Mouse (Mus musculus): ENCODE data around the gene Stab2. TPM values are rescaled to one million over a fixed set of nuclear protein-coding genes. Genes with fewer than 3 reads are reported as not detected.

Gene Stab2
- total RNA-seq, 2 experiments from 2014 or later: 0.18 to 0.38 TPM

DNA sequence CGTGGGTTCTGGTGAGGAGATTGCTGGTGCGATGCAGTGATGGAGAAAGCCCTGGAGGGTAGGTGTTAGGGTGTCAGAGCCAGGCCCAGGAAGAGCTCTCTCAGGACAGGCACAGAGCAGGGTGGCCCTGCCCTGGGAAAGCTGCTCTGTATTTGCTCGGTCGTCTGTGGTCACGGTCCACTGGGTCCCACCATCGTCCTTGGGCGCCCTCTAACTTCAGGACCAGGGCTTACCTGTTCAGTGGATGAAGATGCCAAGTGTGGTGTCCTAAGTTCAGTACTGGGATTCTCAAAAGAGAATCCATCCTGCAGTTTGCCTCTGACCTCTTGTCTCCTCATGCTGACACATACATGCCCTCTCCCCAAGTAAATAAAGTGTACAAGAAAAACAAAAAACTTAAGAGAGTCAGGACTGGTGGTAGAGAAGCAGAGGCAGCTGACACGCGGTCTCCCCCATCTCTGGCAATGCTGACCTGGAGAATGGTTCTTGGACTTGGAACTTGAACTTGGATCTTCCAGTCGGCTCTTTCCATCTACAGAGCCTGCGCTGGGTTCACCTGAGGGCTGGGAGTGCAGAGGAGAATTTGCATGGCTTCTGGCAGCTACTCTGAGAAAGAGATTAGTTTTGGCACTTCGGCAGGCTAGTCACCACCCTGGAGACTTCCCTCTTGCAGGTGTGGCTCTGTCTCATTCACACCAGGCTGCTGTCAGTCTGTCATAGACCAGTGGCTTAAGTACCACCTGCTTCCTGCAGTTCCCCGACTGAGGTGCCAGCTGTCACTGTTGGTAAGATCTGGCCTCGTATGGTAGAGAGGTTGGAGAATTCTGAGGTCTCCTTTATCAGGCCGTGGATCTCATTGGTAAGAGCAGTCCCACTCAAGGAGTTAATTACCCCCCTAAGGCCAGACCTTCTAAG lies 179.3 kb downstream of the Stab2 start:
- no peak for DNase-seq (ENCODE audit: low spot score in 2 of 2)

- DNase-seq (ENCODE audit: low spot score in 2 of 2): no peak
Measured at GRCm38 (mm10) chr10:86826929-86827328, 180.9 kb downstream of the Stab2 start.

- DNase-seq (ENCODE audit: low spot score in 2 of 2): no peak
Measured at GRCm38 (mm10) chr10:86825871-86826522, 181.8 kb downstream of the Stab2 start.

DNA sequence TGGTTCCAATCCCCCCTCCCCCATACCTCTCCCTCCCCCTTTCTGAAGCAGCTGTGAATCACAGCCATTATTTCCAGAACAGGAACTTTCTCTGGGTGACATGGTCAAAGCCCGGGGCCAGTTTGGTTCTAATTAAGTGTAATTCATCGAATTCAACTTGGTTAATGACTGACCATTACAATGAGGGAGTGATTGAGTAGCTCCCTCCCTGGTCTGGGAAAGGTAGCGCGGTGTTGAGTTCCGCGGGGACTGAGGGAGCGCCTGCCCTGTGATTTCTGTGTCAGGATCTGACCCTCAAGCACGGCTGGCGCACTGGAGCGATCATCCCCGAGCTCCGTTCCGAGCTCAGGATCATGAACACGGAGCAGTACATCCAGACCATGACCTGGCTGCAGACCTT lies 183.0 kb downstream of the Stab2 start:
- DNase-seq (ENCODE audit: low spot score in 2 of 2): no peak

- DNase-seq (ENCODE audit: low spot score in 2 of 2): no peak
Measured at GRCm38 (mm10) chr10:86824093-86824492, 183.7 kb downstream of the Stab2 start.

DNA sequence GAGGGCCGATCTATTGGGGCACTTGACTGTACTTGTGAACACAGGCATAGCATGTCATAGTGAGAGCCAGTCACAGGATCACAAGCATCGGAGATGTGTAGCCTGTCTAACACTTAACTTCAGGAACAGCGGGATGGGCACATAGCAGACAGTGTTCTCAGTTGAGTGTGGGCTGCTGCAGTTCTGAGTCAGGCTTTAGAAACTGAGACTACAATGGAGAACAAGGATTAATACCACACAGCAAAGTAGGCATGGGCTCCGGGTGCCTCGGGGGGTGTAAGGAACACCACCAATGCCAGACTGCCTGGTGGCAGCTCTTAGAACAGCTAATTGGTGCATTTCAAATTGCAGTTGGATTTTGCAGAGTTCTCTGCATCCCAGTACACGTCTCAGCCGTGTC lies 186.8 kb downstream of the Stab2 start:
- DNase-seq (ENCODE audit: low spot score in 2 of 2): no peak

DNA sequence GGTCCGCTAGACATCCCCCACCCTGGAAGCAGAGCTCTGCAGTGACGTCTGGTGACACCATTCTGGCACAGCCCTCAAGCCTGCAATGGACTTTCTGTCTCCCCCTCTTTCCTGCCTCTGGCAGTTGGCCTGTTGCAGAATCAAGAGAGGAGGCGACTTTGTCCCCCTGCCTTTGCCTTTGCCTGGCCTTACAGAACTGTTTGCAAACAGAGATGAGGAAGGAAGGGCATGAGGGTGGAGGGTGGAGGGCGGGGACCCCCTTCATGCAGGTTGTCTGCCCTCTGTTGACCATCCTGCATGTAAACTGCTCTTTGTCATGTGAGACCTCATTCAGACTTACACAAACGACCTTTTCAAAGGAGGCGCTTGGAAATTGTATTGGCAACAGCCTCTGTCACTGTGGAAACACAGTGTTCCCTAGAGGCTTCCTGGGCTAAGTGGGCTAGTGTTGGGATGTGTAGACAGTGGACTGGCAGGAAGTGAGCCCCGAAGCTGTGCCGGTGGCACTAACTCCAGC lies 188.1 kb downstream of the Stab2 start:
- peak; percentile 55 to 65 for DNase-seq (ENCODE audit: low spot score in 2 of 2)

GRCm38 (mm10) chr10:86815133-86815532 lies 192.7 kb downstream of the Stab2 start:
- no peak for DNase-seq (ENCODE audit: low spot score in 2 of 2)

DNA sequence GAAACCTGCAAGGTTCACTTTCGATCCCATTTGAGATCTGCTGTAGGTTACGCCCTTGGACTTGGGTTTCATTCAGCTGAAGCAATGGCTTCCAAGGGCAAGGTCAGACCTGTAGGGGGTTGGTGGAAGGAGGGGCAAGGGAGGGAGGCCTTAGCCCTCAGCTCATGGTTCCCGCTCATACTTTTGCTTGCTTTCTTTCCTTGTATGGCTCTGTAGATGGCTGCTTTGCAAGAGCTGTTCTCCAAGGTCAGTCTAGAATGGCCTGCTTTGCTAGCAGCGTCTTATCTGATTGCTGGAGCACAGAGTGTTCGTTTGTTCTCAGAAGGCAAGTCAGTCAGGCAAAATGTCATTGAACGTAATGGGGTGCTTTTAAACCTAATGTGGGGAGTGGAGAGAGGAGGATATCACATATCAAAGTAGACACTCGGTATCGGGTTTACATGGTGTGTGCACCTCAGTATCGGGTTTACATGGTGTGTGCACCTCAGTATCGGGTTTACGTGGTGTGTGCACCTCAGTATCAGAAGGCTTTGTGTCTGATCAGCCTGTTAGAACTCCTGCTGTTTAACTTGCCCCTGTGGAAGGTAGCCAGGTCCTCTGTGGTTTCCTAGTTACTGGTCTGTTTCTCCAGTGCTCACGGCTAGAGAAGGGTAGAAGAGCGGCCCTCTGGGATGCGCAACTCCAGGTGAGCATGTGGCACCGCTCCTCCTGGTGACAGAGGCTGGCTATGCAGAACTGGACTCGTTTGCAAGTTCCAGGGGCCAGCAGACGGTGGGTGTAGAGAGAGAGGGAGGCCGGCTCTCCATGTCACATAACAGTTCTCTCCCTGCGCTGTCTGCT lies 193.3 kb downstream of the Stab2 start:
- DNase-seq (ENCODE audit: low spot score in 2 of 2): no peak

DNA sequence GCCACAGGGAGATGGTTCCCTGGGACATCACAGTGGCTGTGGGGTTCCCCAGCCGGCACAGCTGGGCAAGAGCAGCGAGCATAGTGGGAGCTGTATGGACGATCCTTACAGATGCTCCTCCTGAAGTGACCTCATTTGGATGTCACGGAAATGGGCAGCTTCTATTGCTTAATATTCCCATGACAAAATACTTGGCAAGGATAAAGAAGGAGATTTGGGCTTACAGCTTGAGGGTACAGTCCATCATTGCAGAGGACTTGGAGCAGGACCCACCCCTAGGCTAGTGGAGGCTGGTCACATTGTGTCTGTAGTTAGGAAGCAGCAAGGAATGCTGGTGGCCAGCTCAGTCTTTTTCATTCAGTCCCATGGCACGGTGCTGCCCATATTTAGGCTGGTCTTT lies 197.2 kb downstream of the Stab2 start:
- DNase-seq (ENCODE audit: low spot score in 2 of 2): no peak

- DNase-seq (ENCODE audit: low spot score in 2 of 2): no peak
Measured at GRCm38 (mm10) chr10:86810000-86810399, 197.8 kb downstream of the Stab2 start.

DNA sequence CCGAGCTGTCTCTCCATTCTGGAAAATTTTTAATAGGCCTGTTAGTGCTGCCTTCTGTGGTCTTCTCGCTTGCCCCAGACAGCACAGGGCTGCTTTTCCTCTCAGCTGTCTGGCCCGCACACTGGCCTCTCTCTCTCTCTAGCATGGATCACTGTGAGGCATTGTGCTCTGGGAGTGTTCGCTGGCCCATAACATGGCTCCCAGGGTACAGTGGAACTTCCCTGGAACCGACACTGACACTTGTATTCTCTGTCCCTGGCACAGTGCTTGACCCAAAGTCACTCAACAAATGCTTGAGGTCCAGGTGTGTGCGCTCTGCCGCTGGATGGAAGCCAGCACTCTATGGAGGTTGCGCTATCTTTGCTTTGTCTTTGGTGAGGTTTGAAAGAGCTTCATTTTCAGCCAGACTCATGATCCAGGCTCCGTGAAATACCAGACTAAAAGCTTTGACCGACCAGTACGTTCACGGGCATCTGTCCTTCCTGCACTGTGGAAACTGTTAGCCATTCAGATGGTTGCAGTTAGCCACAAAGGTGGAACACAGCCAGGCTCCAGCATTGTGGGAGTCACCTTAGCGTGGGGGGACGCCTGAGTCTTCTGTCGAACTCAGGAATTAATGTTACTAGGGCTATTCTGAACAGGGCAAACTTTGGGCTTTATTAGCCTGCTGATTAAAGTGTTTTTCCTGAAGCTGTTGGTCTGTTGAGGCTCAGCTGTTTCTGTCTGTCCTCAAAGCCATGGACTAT lies 199.6 kb downstream of the Stab2 start:
- no peak for DNase-seq (ENCODE audit: low spot score in 2 of 2)

GRCm38 (mm10) chr10:86807362-86807761 lies 200.5 kb downstream of the Stab2 start:
- DNase-seq (ENCODE audit: low spot score in 2 of 2): no peak

- no peak for DNase-seq (ENCODE audit: low spot score in 2 of 2)
Measured at GRCm38 (mm10) chr10:86796073-86796741, 211.6 kb downstream of the Stab2 start.

DNA sequence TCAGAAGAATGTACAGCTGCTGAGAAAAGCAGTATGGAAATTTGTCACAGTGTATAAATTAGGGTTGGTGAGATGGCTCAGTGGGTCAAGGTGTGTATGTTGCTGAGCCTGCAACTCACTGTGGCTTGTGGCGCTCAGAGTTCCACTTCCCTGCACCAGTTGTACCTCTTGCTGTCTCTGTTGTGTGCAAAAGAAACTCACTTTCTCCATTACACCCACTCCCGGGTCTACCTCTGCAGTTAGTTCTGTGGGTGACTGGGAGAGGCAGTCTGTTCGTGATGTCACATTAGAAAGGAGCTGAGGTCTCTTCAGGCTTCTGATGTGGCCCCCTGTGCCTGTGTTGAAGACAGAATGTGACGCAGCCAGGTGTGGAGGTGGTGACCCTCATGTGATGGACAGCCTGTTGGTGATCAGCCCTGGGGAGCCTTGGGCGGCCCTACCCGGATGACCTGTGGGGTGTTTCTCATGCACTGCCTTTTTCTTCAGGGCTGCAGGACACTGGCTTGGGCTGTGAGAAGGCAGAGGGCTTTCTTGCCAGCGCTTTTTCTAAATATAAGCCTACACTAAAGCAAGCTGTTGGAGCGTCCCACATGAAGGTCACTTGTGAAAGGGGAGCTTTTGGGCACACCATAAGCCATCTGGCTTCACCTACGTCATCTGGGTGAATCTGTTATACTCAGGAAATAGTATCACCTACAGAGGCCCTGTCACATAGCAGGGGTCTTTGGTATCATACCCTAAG lies 212.9 kb downstream of the Stab2 start:
- DNase-seq (ENCODE audit: low spot score in 2 of 2): no peak

DNA sequence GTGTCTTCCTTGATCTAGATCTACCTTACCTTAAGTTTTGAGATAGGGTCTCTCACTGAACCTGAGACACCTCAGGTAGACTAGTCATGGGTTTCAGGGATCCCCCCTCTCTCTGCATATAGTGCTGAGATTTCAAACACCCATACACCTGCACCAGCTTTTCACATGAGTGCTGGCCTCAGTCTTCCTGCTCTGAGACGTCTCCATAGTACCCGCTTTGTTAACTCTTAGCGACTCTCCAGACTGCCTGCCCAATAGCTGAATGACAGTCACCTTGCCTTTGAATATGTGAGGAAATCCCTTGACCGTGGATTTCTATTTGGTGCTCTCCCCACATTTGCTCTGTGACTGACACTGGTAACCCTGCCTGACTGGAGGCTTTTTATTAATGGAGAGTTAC lies 213.6 kb downstream of the Stab2 start:
- no peak for DNase-seq (ENCODE audit: low spot score in 2 of 2)

GRCm38 (mm10) chr10:86793509-86793951 lies 214.3 kb downstream of the Stab2 start:
- no peak for DNase-seq (ENCODE audit: low spot score in 2 of 2)

DNA sequence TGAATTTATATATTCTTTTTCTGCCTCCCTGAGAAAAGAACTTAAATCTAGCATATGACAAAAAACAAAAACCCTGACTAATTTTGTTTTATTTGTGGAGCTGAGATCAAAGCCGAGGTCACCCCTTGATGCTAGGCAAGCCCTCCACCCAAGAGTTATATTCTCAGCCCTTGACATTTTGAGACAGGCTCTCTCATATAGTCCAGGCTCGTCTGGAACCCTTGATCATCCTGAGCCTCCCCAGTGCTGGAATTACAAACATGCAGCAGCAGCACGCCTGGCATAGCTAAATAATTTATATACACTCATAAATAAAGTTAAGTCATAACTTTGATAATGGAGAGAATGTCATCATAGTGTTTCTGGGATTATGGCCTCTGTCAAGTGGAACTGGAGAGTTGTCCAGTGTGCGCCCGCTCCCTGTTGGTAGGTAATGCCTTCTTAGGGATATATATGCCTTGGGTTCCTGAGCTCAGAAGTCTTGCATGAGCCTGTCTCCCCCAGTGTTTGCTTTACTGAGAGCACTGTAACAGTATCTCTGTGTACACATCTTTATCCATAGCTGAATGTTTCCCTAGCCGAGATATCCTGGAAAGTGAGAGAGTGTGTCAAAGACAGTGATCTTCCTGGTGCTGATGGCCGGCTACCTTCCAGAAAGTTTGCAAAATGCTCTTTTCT lies 216.2 kb downstream of the Stab2 start:
- DNase-seq (ENCODE audit: low spot score in 2 of 2): no peak

Data from layer of hippocampus, postnatal 14 days (tissue).